Mouse (Mus musculus) bone marrow macrophage, adult 2 months (primary cell): ENCODE measurements around the gene Mmaa.

Experiments
- CTCF ChIP-seq: IDR thresholded peaks from 2 replicates; pipeline ENCODE4 v1.5.1; 2012; ENCODE audit warnings: low read depth, mild to moderate bottlenecking, low read length, moderate library complexity
- POLR2A ChIP-seq: IDR thresholded peaks from 2 replicates; pipeline ENCODE4 v1.6.1; 2012; ENCODE audit warnings: mild to moderate bottlenecking, low read depth, low read length, borderline replicate concordance

DNA sequence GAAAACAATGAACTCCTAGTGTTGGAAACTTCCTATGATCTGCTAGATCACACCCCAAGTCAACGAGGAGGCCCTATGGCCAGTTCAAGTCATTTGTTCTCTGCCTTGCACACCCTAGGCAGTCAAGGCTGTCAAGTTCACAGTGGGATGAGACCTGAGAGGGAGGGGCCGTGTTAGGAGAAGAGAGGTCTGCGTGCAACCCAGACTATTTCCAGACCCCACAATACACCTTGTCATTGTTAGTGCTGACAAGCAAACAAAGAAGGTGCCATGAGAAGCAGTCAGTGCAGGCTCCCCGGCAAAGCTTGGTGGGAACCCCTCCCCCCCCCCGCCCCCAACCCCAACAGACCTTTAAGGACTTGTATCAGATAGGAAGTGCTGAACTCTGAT is 72.0 kb downstream of the Mmaa start:
- TF ChIP-seq POLR2A (no peak), CTCF (no peak)
